ENCODE assay signal across 19 mouse cellular contexts in the genomic region with DNA sequence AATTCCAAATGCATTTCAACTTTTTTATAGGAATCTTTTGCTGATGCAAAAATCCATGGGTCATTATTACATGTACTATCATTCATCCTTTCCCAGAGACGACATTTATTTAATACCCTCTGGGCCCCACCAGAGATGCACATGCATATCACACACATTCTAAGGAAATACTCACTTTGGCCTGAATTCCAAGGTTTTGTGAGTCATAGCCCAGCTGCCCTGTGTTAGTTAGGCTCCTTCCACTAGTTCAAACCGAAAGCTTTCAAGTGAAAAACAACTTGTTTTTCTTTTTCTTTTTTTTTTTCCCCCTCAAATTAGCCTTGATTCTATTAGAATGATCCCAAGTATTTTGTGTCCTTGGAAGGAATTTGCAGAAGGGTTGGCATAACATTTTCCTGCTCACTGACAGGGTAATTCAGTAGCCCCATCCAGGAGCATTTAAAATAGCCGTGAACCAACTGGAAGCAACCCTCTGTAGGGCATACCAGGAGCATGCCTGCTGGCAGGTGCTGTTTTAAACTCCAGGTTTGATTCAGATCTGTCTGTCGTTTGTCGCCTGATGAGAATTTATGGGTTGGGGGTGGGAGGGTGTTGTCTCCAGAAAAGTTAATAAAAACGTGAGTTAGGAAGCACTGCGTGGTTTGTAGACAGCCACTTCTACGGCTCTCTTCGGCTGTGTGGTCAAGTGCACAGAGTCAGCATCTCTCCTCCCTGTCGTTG.
DNase-seq lines count a peak whose midpoint lies in the region.
"Had no signal": no experiment of that assay in that cellular context is flagged by ENCODE, and none has a peak within 500 bp of the region (broad histone marks: within the 10 kb centered on the region; RNA-seq: fewer than 3 reads in every experiment).

No protein-coding gene starts in this region.

- H3K36me3 ChIP-seq in heart, embryonic 10.5 days, result no peaks in the 10 kb centered on the region
- H3K36me3 ChIP-seq: embryonic facial prominence, embryonic 12.5 days; forebrain, embryonic 12.5 days; heart, embryonic 13.5 days; hindbrain, embryonic 12.5 days had no signal

- H3K27ac ChIP-seq in heart, embryonic 10.5 days, result no peak overlapping the region
- H3K27ac ChIP-seq: embryonic facial prominence, embryonic 12.5 days; forebrain, embryonic 12.5 days; heart, embryonic 13.5 days; hindbrain, embryonic 12.5 days; hindbrain, postnatal 0 days had no signal

- H3K4me1 ChIP-seq in heart, embryonic 10.5 days, result peaks cover 13% of the 10 kb centered on the region
- H3K4me1 ChIP-seq: embryonic facial prominence, embryonic 12.5 days had no signal

- H3K4me3 ChIP-seq in heart, embryonic 10.5 days, result no peak overlapping the region
- H3K4me3 ChIP-seq: embryonic facial prominence, embryonic 12.5 days; forebrain, embryonic 12.5 days; heart, embryonic 13.5 days; hindbrain, embryonic 12.5 days had no signal

- 74% methylated on average over 10 of the region's 10 CpGs for WGBS in heart, embryonic 10.5 days

- H3K27me3 ChIP-seq in heart, embryonic 10.5 days (ENCODE audit: insufficient read depth, poor library complexity, severe bottlenecking), result no peaks in the 10 kb centered on the region
- H3K27me3 ChIP-seq: CH12.LX; embryonic facial prominence, embryonic 12.5 days; forebrain, embryonic 12.5 days; heart, embryonic 13.5 days had no signal

- DNase-seq in adrenal gland, postnatal 10 days, result peak; percentile 27
- DNase-seq in adrenal gland, adult 18-20 months (ENCODE audit: low spot score in 2 of 2), result no peak
- peak; percentile 22 to 23 for DNase-seq in heart, adult 18-20 months
- DNase-seq in heart, embryonic 10.5 days (ENCODE audit: low spot score), result no peak
- DNase-seq in 3T3-L1 (ENCODE audit: low read depth, low spot score), result peak; percentile 62
- DNase-seq in fibroblast of lung, adult 2 months (ENCODE audit: low read depth), result peak; percentile 26
- no peak for DNase-seq in spleen, postnatal 4 days (ENCODE audit: low spot score in 2 of 2)
- DNase-seq: cerebellum, adult 11-12 months; cerebellum, adult 9-10 months; cerebellum, postnatal 25 days; gastrocnemius, postnatal 25 days; heart, postnatal 4 days; kidney, adult 11 months had no signal

- H3K9me3 ChIP-seq in heart, embryonic 10.5 days, result no peaks in the 10 kb centered on the region
- H3K9me3 ChIP-seq: embryonic facial prominence, embryonic 12.5 days; forebrain, embryonic 12.5 days; heart, embryonic 13.5 days; hindbrain, embryonic 12.5 days had no signal

Comparison
In these comparisons a context has a peak if more than half of its experiments do, and no peak if none do; other contexts are left out.
1. DNase-seq: peak in adrenal gland, postnatal 10 days (single experiment), heart, adult 18-20 months (2 of 2), 3T3-L1 (single experiment) and fibroblast of lung, adult 2 months (single experiment); none in adrenal gland, adult 18-20 months (0 of 2), heart, embryonic 10.5 days (single experiment) and spleen, postnatal 4 days (0 of 2).